Mouse (Mus musculus) liver, adult 2 months (tissue): Measurements from ENCODE around the gene Map2k7.

ENCODE experiments used
- CTCF ChIP-seq: fragments of 200-500 bp; IDR thresholded peaks from 2 replicates; pipeline ENCODE4 v1.5.1; 2011; ENCODE audit warnings: low read depth, low read length, control low read depth
- POLR2A ChIP-seq: fragments of 200-500 bp; IDR thresholded peaks from 2 replicates; pipeline ENCODE4 v1.6.1; 2011; ENCODE audit warnings: low read length, control low read depth; ENCODE audit not compliant: insufficient read depth; ENCODE audit errors: extremely low read depth

DNA sequence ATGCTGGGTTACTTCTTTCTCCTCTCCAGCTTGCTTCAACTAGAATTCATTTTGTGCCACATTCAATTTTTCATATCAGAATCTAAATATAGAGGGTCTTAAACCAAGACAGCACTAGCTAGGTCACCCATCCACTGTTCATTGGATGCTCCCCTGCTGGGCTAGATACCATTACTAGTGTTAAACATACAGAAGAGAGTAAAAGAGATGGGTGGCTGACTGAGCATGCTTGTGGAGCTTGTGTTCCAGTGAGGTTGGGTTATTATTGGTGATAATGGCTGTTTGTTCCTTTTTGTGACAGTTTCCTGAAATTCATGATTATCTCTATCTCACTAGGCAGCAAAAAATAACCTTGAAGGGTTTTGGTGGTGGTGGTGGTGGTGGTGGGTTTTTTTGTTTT lies 16.5 kb upstream of the Map2k7 start:
- TF ChIP-seq CTCF = no peak
- TF ChIP-seq POLR2A = no peak
